Mouse (Mus musculus): Measurements from ENCODE around the gene Olfr1417. TPM values are rescaled to one million over a fixed set of nuclear protein-coding genes. Genes with fewer than 3 reads are reported as not detected.

The Olfr1417 gene
- total and polyA plus RNA-seq, 3 experiments, result not detected

DNA sequence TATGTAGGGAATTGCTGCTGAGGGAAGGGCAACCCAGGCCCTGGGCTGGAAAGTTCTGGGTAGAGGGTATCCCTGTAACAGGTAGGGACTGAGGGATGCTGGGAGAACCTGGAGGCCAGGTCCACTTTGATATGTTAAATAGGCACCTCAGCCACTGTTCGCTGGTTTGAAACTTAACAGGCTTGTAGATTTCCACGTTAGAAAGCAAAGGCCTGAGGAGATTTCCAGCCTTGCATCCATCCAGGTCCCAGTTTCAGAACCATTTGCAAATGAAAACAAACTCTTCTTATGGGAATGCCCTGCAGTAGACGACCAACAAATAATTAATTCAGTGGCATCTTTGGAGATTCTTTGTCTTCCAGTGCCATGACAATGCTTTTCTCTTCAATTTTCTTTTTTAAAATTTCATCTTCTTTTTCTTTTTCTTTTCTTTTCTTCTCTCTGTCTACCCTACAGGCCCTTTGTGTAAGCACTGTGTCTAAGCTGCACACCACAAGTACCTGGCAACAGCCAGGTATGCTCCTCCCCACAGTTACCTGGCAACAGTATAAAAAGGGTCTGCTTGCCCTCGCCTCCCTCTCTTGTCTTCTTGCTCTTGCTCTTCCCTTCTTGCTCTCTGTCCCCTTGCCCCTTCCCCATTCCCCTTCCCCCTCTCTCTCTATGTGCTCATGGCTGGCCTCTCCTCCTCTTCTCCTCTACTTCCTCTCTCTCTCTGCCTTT is 15.5 kb downstream of the Olfr1417 start:
- no peak overlapping the region for H3K27ac ChIP-seq (ENCODE audit: control insufficient read depth, low read depth, low read length)
- peaks cover 0 to 2% of the 10 kb centered on the region in 2 experiments; a peak in 2 of 4 replicates for H3K27me3 ChIP-seq (ENCODE audit: control insufficient read depth in 1 of 2, insufficient read depth in 2 of 2, low read length in 2 of 2)
- TF ChIP-seq GATA1 (IDR thresholded peaks at IDR 0.05; ENCODE audit: low read depth, low read length) (no peak), CHD1 (IDR thresholded peaks at IDR 0.05; ENCODE audit: low read depth, low read length) (no peak), CHD2 (IDR thresholded peaks at IDR 0.05; ENCODE audit: low read length) (no peak), ZNF384 (IDR thresholded peaks at IDR 0.05; ENCODE audit: low read depth, low read length) (no peak), POLR2AphosphoS2 (IDR thresholded peaks at IDR 0.05; ENCODE audit: low read length) (no peak), SIN3A (IDR thresholded peaks at IDR 0.05; ENCODE audit: low read length) (no peak), SMC3 (IDR thresholded peaks at IDR 0.05; ENCODE audit: low read depth, low read length) (no peak), E2F4 (IDR thresholded peaks at IDR 0.05; ENCODE audit: borderline replicate concordance, low read depth, low read length) (no peak), MAX (IDR thresholded peaks at IDR 0.05; ENCODE audit: low read length) (no peak), NELFE (IDR thresholded peaks at IDR 0.05; ENCODE audit: low read depth, low read length) (no peak), ZC3H11A (IDR thresholded peaks at IDR 0.05; ENCODE audit: low read depth, low read length) (no peak), TAL1 (IDR thresholded peaks at IDR 0.05; ENCODE audit: low read length) (no peak), TBP (IDR thresholded peaks at IDR 0.05; ENCODE audit: low read depth, low read length) (no peak), MXI1 (IDR thresholded peaks at IDR 0.05; ENCODE audit: low read depth, low read length) (no peak), TCF12 (IDR thresholded peaks at IDR 0.05; ENCODE audit: low read depth, low read length) (no peak), ZKSCAN1 (IDR thresholded peaks at IDR 0.05; ENCODE audit: low read depth, low read length) (no peak), CTCF (IDR thresholded peaks at IDR 0.05 in 2 of 3, conservative IDR thresholded peaks at IDR 0.05 in 1 of 3; ENCODE audit: control insufficient read depth in 1 of 3, insufficient read depth in 1 of 3, low read depth in 2 of 3, low read length in 3 of 3, poor library complexity in 1 of 3, severe bottlenecking in 1 of 3) (no peak), JUND (IDR thresholded peaks at IDR 0.05; ENCODE audit: low read depth, low read length) (no peak)
- H3K79me2 ChIP-seq (ENCODE audit: control insufficient read depth, insufficient read depth, low read length, poor library complexity), result no peaks in the 10 kb centered on the region
- H3K9ac ChIP-seq (ENCODE audit: control insufficient read depth, low read depth, low read length, poor library complexity, severe bottlenecking), result no peak overlapping the region
- no peaks in the 10 kb centered on the region for H3K9me3 ChIP-seq (replicated peaks; ENCODE audit: insufficient read depth, low read length)
- H3K4me3 ChIP-seq (ENCODE audit: control insufficient read depth in 1 of 2, insufficient read depth in 1 of 2, low read depth in 2 of 2, low read length in 2 of 2), result no peak overlapping the region
- H3K36me3 ChIP-seq (ENCODE audit: control insufficient read depth in 1 of 2, insufficient read depth in 2 of 2, low read length in 2 of 2), result no peaks in the 10 kb centered on the region
- H3K4me1 ChIP-seq (ENCODE audit: control insufficient read depth in 1 of 2, insufficient read depth in 2 of 2, low read length in 2 of 2), result peaks cover 0 to 2% of the 10 kb centered on the region in 2 experiments; a peak in 1 of 4 replicates
- DNase-seq (ENCODE audit: low read depth, low spot score), result no peak

DNA sequence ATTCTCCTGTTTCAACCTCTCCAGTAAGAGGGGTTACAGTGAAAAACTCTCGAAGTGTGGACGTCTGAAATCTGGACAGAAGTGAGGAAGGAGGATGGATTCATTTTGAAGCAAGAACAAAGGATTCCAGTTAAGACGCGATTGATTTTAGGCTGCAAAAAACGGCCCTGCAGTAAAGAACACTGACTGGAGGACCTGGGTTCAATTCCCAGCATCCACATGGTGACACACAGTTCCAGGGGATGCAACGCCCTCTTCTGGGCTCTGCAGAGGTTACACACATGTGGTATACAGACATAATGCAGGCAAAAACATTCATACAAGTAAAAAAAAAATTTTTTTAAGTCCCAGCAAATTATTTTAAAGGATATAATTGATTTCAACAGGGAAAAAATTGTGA is 18.8 kb downstream of the Olfr1417 start:
- Histone ChIP-seq H3K79me2 (ENCODE audit: control insufficient read depth, insufficient read depth, low read length, poor library complexity) (no peaks in the 10 kb centered on the region), H3K27ac (ENCODE audit: control insufficient read depth, low read depth, low read length) (no peak overlapping the region), H3K36me3 (ENCODE audit: control insufficient read depth in 1 of 2, insufficient read depth in 2 of 2, low read length in 2 of 2) (no peaks in the 10 kb centered on the region), H3K9me3 (replicated peaks; ENCODE audit: insufficient read depth, low read length) (no peaks in the 10 kb centered on the region), H3K4me1 (ENCODE audit: control insufficient read depth in 1 of 2, insufficient read depth in 2 of 2, low read length in 2 of 2) (peaks cover 0 to 2% of the 10 kb centered on the region in 2 experiments; a peak in 1 of 4 replicates), H3K27me3 (ENCODE audit: control insufficient read depth in 1 of 2, insufficient read depth in 2 of 2, low read length in 2 of 2) (no peaks in the 10 kb centered on the region; a peak in 1 of 4 replicates), H3K4me3 (ENCODE audit: control insufficient read depth in 1 of 2, insufficient read depth in 1 of 2, low read depth in 2 of 2, low read length in 2 of 2) (no peak overlapping the region), H3K9ac (ENCODE audit: control insufficient read depth, low read depth, low read length, poor library complexity, severe bottlenecking) (no peak overlapping the region)
- TF ChIP-seq RAD21 (IDR thresholded peaks at IDR 0.05; ENCODE audit: low read depth, low read length) (0 out of 2 replicates have a peak, but pooled peaks have one; percentile 0), CTCF (IDR thresholded peaks at IDR 0.05 in 2 of 3, conservative IDR thresholded peaks at IDR 0.05 in 1 of 3; ENCODE audit: control insufficient read depth in 1 of 3, insufficient read depth in 1 of 3, low read depth in 2 of 3, low read length in 3 of 3, poor library complexity in 1 of 3, severe bottlenecking in 1 of 3) (peak in 1 of 3 experiments; percentile 7; a peak in 1 of 6 replicates), GABPA (IDR thresholded peaks at IDR 0.05; ENCODE audit: low read depth, low read length) (no peak)
- no peak for DNase-seq (ENCODE audit: low read depth, low spot score)
